Mouse (Mus musculus) adrenal gland, postnatal 25 days (tissue): ENCODE data around the gene Ankrd52. TPM values are rescaled to one million over a fixed set of nuclear protein-coding genes. Genes with fewer than 3 reads are reported as not detected.

Experiments used
- DNase-seq: peaks from one replicate; pipeline ENCODE4 v3.0.0; 2021; ENCODE audit warnings: mixed read lengths
- total RNA-seq: library from RNA; stranded (reverse); gene quantifications from 2 replicates; pipeline ENCODE4 v1.2.3, GENCODE M21; 2021

Gene Ankrd52
- total RNA-seq, 1 experiment from 2014 or later, result 72.3 TPM

DNA sequence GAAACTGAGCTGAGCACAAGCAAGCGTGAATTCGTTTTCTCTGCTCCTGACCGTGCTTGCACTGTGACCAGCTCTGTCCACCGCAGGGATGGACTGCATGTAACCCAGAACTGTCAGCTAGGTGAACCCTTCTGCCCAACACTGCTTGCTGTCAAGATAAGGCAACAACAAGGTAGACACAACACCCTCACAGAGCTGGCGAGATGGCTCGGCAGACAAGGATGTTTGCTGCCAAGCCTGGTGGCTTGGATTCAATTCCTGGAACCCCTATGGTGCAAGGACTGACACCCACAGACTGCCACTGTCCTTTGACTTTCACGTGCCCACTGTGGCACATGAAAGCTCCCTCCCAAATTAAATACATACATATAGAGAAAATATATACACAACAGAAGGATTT lies 27.0 kb downstream of the Ankrd52 start:
- no peak for DNase-seq

DNA sequence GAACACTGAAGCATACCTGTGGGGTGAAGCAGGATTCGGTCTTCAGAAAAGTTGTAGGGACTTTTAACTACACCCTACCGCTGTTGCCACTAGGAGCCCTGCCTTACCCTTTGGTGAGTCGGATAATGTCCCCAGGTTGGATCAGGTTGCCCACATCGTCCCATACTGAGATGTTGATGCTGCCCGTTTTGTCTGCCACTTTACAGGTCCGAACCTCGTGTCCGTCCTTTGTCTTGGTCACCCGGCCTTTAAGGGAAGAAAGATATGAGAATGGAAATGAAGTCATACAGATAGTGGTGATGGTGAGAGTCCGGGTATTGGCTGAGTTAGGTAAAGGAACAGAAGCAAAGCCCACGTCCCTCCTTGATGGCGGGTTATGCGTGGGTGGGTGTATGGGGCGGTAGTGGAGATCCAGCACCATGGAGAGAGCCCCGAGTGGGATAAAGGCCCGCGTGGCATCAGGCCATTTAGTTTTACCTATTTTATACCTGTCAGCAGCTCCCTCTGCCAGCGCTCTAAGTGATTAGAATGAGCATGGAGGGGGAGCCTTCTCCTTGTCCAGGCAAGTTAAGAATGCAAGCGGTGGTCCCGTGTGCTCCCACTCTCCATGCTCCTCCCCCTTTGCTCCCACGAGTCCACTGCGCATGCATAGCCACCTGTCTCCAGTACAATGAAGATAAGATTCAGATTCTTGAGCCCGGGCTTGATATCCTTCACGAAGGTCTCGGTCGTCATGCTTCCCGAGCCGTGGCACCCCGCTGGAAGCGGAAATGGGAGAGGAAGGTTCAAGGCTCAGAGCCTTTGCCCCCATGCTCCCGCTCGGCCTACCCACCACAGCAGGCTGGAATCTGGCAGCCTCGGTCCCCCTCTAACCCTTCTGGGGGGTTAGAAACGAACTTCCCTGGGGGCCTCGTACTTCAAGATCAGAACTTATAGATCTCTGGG lies 31.9 kb downstream of the Ankrd52 start:
- DNase-seq, result no peak

GRCm38 (mm10) chr10:128409692-128410559 lies 33.0 kb downstream of the Ankrd52 start:
- peak; percentile 95 for DNase-seq

- no peak for DNase-seq
Observed at GRCm38 (mm10) chr10:128410560-128410845, 33.6 kb downstream of the Ankrd52 start.

- DNase-seq, result peak; percentile 96
Observed at GRCm38 (mm10) chr10:128411211-128412054, 34.5 kb downstream of the Ankrd52 start, which contains the start of the genes Nabp2 and Rnf41. Nabp2 (minus strand) TSS chr10:128411492. Rnf41 (plus strand) TSS chr10:128411657.

DNA sequence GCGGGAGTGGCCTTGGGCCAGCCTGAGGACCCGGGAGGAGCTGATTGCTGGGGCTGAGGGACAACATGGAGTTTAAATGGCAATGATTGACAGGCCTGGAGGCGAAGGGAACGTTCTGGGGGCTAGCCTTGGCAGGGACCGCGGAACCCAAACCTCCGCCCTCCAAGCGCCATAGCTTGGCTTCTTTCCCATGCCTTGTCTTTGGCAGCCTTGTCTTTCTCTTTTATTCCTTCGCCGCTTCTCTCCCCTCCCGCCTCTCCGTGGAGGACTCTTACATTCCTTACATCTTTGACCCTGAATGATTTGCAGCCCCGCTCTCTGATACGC lies 35.1 kb downstream of the Ankrd52 start:
- peak; percentile 49 for DNase-seq

DNA sequence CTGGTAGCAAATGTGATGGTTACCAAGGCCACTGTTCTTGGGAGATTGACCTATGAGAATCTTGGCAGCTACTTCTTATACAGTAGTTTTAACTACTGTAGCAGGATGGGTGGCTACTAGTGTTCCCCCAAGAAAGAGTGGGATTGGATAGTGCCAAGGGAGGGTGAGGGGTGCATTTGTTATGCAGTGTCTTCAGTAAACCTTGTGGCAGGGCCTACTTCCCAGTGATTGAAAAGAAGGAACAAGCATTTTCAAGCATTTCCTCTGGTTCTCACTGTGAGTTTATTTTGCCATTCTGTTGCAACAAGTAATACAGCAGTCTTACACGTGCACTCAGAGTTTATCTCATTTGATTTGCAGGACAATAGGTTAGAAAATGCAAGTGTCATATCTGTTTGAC lies 35.6 kb downstream of the Ankrd52 start:
- DNase-seq, result no peak

- DNase-seq, result no peak
Observed at GRCm38 (mm10) chr10:128413076-128413475, 36.2 kb downstream of the Ankrd52 start.

- DNase-seq, result no peak
Observed at GRCm38 (mm10) chr10:128414848-128415247, 37.9 kb downstream of the Ankrd52 start.

GRCm38 (mm10) chr10:128422426-128422825 lies 45.5 kb downstream of the Ankrd52 start:
- DNase-seq, result no peak

DNA sequence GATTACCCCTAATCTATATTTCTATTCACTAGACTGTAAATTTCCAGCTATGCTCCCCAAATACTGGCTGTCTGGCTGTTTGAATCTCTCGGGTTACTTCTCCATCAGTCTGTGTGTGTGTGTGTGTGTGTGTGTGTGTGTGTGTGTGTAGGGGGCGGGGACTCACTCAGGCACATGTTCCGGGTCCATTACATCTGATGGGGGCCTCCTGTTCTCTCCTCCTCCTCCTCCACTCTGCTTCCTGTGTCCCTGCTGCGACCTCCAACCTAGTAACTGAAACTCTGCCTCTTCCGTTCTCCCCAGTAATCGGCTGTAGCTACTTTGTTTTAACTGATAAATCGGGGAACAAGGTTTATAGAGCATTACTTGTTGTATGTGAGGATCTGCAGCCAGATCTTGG lies 47.7 kb downstream of the Ankrd52 start:
- DNase-seq, result no peak

DNA sequence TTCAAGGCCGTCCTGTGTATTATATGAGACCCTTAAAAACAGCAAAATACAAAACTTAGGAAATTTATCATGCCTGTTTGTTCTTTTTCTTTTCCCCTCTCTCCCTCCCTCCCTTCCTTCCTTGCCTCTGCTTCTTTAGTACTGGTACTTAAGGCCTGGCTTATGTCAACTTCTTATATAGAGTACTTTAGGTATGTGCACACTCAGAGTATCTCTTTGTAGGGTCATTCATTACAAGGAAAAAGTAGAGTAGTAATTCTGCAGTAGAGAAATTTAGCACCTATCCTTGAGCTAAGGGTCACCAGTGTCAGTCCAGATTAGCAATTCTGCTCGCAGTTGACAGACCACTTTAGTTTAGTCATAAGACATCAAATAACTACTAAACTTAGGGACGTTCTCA lies 48.3 kb downstream of the Ankrd52 start:
- DNase-seq, result no peak

DNA sequence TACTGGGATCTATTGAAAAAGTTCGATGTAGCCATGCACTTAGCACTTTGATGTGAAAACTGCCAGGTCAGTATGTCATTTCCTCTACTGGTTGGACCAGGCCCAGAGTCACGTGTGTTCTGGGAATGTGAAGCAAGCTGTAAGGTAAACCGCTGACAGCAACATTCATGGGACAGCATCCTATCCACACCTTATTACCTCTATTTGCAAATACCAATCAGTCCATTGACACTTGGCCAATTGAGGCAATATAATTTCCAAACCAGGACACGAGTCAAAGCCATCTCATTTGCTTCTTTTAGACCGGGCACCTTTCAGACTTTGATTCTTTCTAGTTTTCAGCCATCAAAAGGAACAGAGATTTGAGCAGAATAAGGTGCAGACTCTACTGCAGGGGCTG lies 52.1 kb downstream of the Ankrd52 start:
- no peak for DNase-seq

GRCm38 (mm10) chr10:128429454-128429853 lies 52.5 kb downstream of the Ankrd52 start:
- DNase-seq, result no peak

DNA sequence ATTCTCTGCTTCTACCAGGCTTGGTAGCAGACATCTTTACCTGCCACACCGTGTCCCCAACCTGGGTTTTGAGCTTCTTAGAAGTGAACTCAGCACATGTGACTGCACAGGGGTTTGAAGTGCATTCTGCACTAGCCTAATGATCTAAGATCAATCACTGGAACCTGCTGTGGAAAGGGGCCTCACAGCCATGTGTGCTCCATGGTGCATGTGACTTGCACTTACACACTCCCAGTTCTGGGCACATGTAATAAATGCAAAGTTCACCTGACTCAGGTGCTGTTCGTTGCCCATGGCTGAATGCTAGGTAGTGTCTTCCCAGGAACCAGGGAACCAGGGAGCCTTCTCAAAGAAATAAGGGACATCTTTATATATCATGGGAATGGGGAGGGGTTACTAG lies 56.5 kb downstream of the Ankrd52 start:
- no peak for DNase-seq

GRCm38 (mm10) chr10:128434681-128435080 lies 57.8 kb downstream of the Ankrd52 start:
- no peak for DNase-seq

- DNase-seq, result peak; percentile 72
Observed at GRCm38 (mm10) chr10:128435186-128435823, 58.4 kb downstream of the Ankrd52 start.

GRCm38 (mm10) chr10:128435873-128436272 lies 59.0 kb downstream of the Ankrd52 start:
- no peak for DNase-seq

- no peak for DNase-seq
Observed at GRCm38 (mm10) chr10:128436376-128436775, 59.5 kb downstream of the Ankrd52 start.

DNA sequence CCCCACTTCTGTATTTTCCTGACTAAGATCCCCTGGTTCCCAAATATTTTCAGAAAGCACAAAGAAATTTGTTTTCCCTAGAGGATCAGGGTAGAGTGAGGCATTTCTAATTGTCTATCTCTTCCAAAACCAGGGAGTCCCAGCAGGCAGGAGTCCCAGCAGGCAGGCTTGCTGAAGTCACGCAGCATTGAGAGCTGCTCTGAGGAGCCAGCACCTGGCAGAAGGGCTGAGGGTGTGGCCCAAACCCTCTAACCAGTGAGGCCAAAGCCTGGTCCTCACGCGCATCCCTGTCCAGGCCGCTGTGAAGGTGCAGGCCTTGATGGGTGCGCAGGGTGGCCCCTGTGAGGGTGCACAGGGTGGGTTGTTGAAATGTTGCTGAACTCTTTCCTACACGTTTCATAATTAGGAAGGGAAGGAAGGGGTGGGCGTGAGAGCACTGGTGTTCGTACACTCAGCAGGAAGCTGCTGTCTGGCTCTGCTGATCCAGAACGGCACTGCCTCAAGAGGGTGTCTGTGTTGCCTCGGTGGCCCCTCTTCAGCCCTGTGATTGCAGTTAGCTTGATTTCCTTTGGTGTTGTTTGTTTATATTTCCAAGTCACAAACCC lies 61.9 kb downstream of the Ankrd52 start:
- no peak for DNase-seq

- DNase-seq, result no peak
Observed at GRCm38 (mm10) chr10:128440407-128440806, 63.5 kb downstream of the Ankrd52 start.
